Mouse (Mus musculus) erythroblast, embryonic 14.5 days (primary cell): ENCODE results near the gene Dip2b.

Source experiments
- GATA1 ChIP-seq: IDR thresholded peaks from 2 replicates; pipeline ENCODE4 v1.6.1; 2012; ENCODE audit warnings: low read length, inconsistent platforms, mixed read lengths
- TAL1 ChIP-seq: IDR thresholded peaks from 3 replicates; pipeline ENCODE4 v1.6.1; 2012; ENCODE audit warnings: low read length, inconsistent platforms, mixed read lengths

- no peak for TF ChIP-seq GATA1
- no peak for TF ChIP-seq TAL1
Observed at GRCm38 (mm10) chr15:100119225-100119788, 80.8 kb downstream of the Dip2b start.
